Mouse (Mus musculus) megakaryocyte, embryonic 14.5 days (primary cell): ENCODE results near the gene Pdhb.

Experiments
- FLI1 ChIP-seq: IDR thresholded peaks from 2 replicates; pipeline ENCODE4 v1.6.1; 2012; ENCODE audit warnings: low read length, inconsistent platforms, mixed read lengths
- GATA1 ChIP-seq: IDR thresholded peaks from 3 replicates; pipeline ENCODE4 v1.6.1; 2012; ENCODE audit warnings: mixed read lengths, low read length, inconsistent platforms, borderline replicate concordance

GRCm38 (mm10) chr14:8159141-8159540 lies 13.7 kb downstream of the Pdhb start:
- TF ChIP-seq GATA1 (no peak), FLI1 (no peak)
